Mouse (Mus musculus) forebrain, postnatal 0 days (tissue): ENCODE data around the gene Gabarap. TPM values are rescaled to one million over a fixed set of nuclear protein-coding genes. Genes with fewer than 3 reads are reported as not detected.
A peak's percentile ranks its signal among the peaks of the same experiment; 100 is the strongest.

ENCODE experiments used
- ATAC-seq: fragments of 200-750 bp; cut with Nextera tagmentation; 2 replicates; pipeline ENCODE4 v1.8.0; 2017; ENCODE audit warnings: mild to moderate bottlenecking, moderate library complexity
- DNase-seq: peaks from one replicate; pipeline ENCODE4 v3.0.0-alpha.2; 2015
- H3K27ac ChIP-seq: fragments of 300-500 bp; sonication (generic); 2 replicates; pipeline ENCODE4 v1.5.1; 2014; ENCODE audit warnings: low read depth, mild to moderate bottlenecking, antibody characterized with exemption, low read length, moderate library complexity, mixed read lengths
- H3K27me3 ChIP-seq: fragments of 300-500 bp; sonication (generic); 2 replicates; pipeline ENCODE4 v1.6.1; 2014; ENCODE audit warnings: mild to moderate bottlenecking, low read length, mixed read lengths; ENCODE audit not compliant: insufficient read depth
- H3K36me3 ChIP-seq: fragments of 300-500 bp; sonication (generic); 2 replicates; pipeline ENCODE4 v1.6.1; 2014; ENCODE audit warnings: mild to moderate bottlenecking, moderate library complexity; ENCODE audit not compliant: insufficient read depth
- H3K4me1 ChIP-seq: fragments of 300-500 bp; sonication (generic); 2 replicates; pipeline ENCODE4 v1.6.1; 2014; ENCODE audit warnings: antibody characterized with exemption; ENCODE audit not compliant: insufficient read depth
- H3K4me2 ChIP-seq: fragments of 300-500 bp; sonication (generic); 2 replicates; pipeline ENCODE4 v1.6.1; 2014; ENCODE audit warnings: low read depth, mild to moderate bottlenecking, moderate library complexity
- H3K4me3 ChIP-seq: fragments of 300-500 bp; sonication (generic); 2 replicates; pipeline ENCODE4 v1.5.1; 2014; ENCODE audit warnings: low read depth, low read length, mixed read lengths
- H3K9ac ChIP-seq: fragments of 300-500 bp; sonication (generic); 2 replicates; pipeline ENCODE4 v1.6.1; 2014; ENCODE audit warnings: mild to moderate bottlenecking
- H3K9me3 ChIP-seq: fragments of 300-500 bp; sonication (generic); 2 replicates; pipeline ENCODE4 v1.6.1; 2016; ENCODE audit warnings: low read length
- CTCF ChIP-seq: sonication (generic); IDR thresholded peaks from 2 replicates; pipeline ENCODE4 v1.5.1; 2016; ENCODE audit warnings: antibody characterized with exemption, control low read depth, low read depth
- WGBS: fragments of 180-500 bp; shearing (Covaris S2); extraction: QIAGEN DNeasy Blood & Tissue Kit; methylation state at CpG from one replicate; pipeline ENCODE4 v1.1.7; 2014; 5-methylcytosine and 5-hydroxymethylcytosine counted together
- polyA plus RNA-seq: library from polyadenylated mRNA; unstranded; fragments of >200 nt; fragmentation: Nextera tagmentation; extraction: Ambion mirVana; gene quantifications from 2 replicates; pipeline ENCODE4 v1.2.1, GENCODE M21; 2015
- total RNA-seq: library from RNA; depleted of rRNA; stranded (reverse); fragments of >200 nt; gene quantifications from 2 replicates; pipeline ENCODE4 v1.2.3, GENCODE M21; 2014

The Gabarap gene
- total and polyA plus RNA-seq, 2 experiments from 2014 or later = 246 to 574 TPM

DNA sequence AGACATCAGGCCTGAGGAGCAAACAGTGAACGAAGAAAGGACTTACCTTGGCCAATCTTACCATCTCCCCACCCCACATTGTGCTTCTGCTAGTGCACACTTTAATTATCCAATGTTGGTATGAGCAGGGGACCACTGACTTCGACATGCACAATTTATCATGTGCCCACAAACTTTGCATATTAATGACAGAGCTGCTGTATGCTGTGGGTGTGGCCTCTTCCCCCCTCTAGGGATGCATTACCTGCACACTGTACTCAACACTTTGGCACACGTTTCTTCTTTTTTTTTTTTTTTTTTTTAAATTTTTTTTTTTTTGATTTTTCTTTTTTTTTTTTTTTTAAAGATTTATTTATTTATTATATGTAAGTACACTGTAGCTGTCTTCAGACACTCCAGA, 20.2 kb upstream of the Gabarap start:
- Histone ChIP-seq H3K4me2 (no peak overlapping the region), H3K36me3 (peaks cover 68% of the 10 kb centered on the region), H3K27ac (no peak overlapping the region), H3K4me3 (no peak overlapping the region), H3K9ac (no peak overlapping the region), H3K4me1 (0 out of 2 replicates have a peak, but pooled peaks cover 3% of the 10 kb centered on the region), H3K27me3 (peaks cover 18% of the 10 kb centered on the region; the same call in 1 of the 2 replicates), H3K9me3 (no peaks in the 10 kb centered on the region)
- ATAC-seq (no peak), DNase-seq (no peak)
- 84% methylated on average over 3 of the region's 3 CpGs for WGBS
- TF ChIP-seq CTCF = no peak

GRCm38 (mm10) chr11:69974907-69975306, 16.0 kb upstream of the Gabarap start:
- ATAC-seq (no peak), DNase-seq (no peak)
- Histone ChIP-seq H3K27ac (no peak overlapping the region), H3K27me3 (no peaks in the 10 kb centered on the region), H3K4me1 (peaks cover 3% of the 10 kb centered on the region; the same call in 1 of the 2 replicates), H3K4me3 (no peak overlapping the region), H3K9ac (no peak overlapping the region), H3K4me2 (no peak overlapping the region), H3K9me3 (no peaks in the 10 kb centered on the region), H3K36me3 (peaks cover 60% of the 10 kb centered on the region)
- TF ChIP-seq CTCF = no peak
- 96% methylated on average over 2 of the region's 2 CpGs for WGBS

DNA sequence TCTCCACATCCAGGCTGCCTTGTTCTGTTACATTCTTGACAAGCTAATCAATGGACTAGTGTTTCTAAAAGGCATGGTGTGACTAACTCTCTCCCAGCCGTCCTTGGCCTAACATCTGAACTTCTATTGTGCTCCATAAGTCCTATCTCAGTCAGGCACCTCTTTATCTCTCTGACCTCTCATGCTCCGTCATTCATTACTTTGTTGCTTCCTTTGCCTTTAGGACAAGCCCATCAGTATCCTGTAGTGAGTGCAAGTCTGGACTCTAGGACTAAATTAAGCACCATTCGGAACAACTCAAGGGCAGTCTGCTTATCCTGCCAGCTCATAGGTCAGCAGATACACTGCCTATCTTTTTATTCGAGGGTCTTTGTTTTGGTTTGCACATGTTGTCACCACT, 14.7 kb upstream of the Gabarap start:
- H3K9ac ChIP-seq = no peak overlapping the region
- 90% methylated on average over 4 of the region's 4 CpGs for WGBS
- H3K4me3 ChIP-seq = no peak overlapping the region
- ATAC-seq (no peak), DNase-seq (no peak)
- peaks cover 52% of the 10 kb centered on the region for H3K36me3 ChIP-seq
- TF ChIP-seq CTCF = no peak
- no peak overlapping the region for H3K4me2 ChIP-seq
- H3K4me1 ChIP-seq = peaks cover 3% of the 10 kb centered on the region; the same call in 1 of the 2 replicates
- H3K27me3 ChIP-seq = no peaks in the 10 kb centered on the region
- no peaks in the 10 kb centered on the region for H3K9me3 ChIP-seq
- no peak overlapping the region for H3K27ac ChIP-seq

- Histone ChIP-seq H3K9me3 (no peaks in the 10 kb centered on the region), H3K4me2 (peak overlapping the region; percentile 89), H3K4me3 (peak overlapping the region; percentile 89), H3K27ac (peak overlapping the region; percentile 99), H3K4me1 (peaks cover 14% of the 10 kb centered on the region), H3K27me3 (no peaks in the 10 kb centered on the region), H3K9ac (peak overlapping the region; percentile 95), H3K36me3 (peaks cover 32% of the 10 kb centered on the region)
- WGBS = 3% methylated on average over 16 of the region's 16 CpGs
- no peak for DNase-seq
- TF ChIP-seq CTCF = no peak
- no peak for ATAC-seq
Measured at GRCm38 (mm10) chr11:69979827-69980195, 11.1 kb upstream of the Gabarap start.

GRCm38 (mm10) chr11:69980196-69981140, 10.5 kb upstream of the Gabarap start:
- WGBS = under 1% methylated on average over 40 of the region's 60 CpGs
- Histone ChIP-seq H3K4me1 (peaks cover 14% of the 10 kb centered on the region), H3K9me3 (no peaks in the 10 kb centered on the region), H3K4me2 (peak overlapping the region; percentile 89), H3K9ac (peak overlapping the region; percentile 95), H3K27me3 (no peaks in the 10 kb centered on the region), H3K36me3 (peaks cover 31% of the 10 kb centered on the region), H3K4me3 (peak overlapping the region; percentile 89), H3K27ac (peak overlapping the region; percentile 99)
- TF ChIP-seq CTCF = no peak
- peak; percentile 99 for DNase-seq
- ATAC-seq = peak; percentile 96

DNA sequence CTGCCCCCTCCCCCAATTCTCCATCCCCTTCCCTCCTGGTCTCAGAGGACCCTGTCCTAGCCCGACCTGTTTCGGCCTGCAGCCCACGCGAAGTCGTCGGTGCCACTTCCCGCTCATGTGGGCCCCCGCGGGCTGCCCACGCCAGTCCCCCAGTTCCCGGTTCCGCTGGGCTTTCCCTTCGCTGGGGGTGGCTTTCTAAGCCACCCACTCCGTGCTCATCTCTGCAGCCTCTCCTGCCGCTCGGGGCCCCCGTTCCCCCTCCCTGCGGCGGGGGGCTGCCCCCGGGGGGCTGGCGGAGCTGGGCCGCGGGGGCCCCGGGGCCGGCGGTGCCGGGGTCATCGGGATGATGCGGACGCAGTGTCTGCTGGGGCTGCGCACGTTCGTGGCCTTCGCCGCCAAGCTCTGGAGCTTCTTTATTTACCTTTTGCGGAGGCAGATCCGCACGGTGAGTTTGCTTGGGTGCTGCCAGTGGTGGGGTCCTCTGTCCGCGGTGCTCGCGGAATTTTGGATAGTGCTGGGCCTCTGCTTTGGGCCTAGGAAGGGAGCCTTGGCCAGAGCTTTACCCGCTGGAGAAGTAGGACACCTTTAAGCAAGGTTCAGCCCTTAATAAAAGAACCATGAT, 9.7 kb upstream of the Gabarap start, which contains the start of gene Ctdnep1:
TSS of gene Ctdnep1 (plus strand) at position 16 of the 622 bp plus-strand sequence.
- Histone ChIP-seq H3K4me1 (peaks cover 14% of the 10 kb centered on the region), H3K9me3 (no peaks in the 10 kb centered on the region), H3K9ac (peak within 1 kb of the TSS; percentile 95), H3K4me3 (peak within 1 kb of the TSS; percentile 89), H3K36me3 (peaks cover 28% of the 10 kb centered on the region), H3K27ac (peak within 1 kb of the TSS; percentile 99), H3K4me2 (peak within 1 kb of the TSS; percentile 89), H3K27me3 (no peaks in the 10 kb centered on the region)
- peak; percentile 28 for DNase-seq
- no peak for TF ChIP-seq CTCF
- under 1% methylated on average over 41 of the region's 43 CpGs for WGBS
- no peak for ATAC-seq

- H3K9me3 ChIP-seq = no peaks in the 10 kb centered on the region
- H3K4me1 ChIP-seq = peaks cover 14% of the 10 kb centered on the region
- peak within 1 kb of the TSS; percentile 74 for H3K4me2 ChIP-seq
- no peak for TF ChIP-seq CTCF
- DNase-seq (no peak), ATAC-seq (no peak)
- H3K27me3 ChIP-seq = no peaks in the 10 kb centered on the region
- peaks cover 34% of the 10 kb centered on the region for H3K36me3 ChIP-seq
- WGBS = 58% methylated on average over 8 of the region's 8 CpGs
- H3K27ac ChIP-seq = peak within 1 kb of the TSS; percentile 99
- H3K4me3 ChIP-seq = peak within 1 kb of the TSS; percentile 89
- H3K9ac ChIP-seq = peak within 1 kb of the TSS; percentile 95
Measured at GRCm38 (mm10) chr11:69982225-69982624, 8.7 kb upstream of the Gabarap start, which contains the start of gene Elp5. Gene Elp5 (minus strand): TSS chr11:69982517.
